Mouse (Mus musculus) adrenal gland (tissue): ENCODE measurements at regions not wholly inside any gene's neighbourhood (a gene's known extent, or its start where the extent isn't known, plus 50 kb on each side); places are given as distances from the start of the nearest gene placed in this dataset.
"Not testable (repeated sequence)": the region's sequence is repeated elsewhere in the genome, so short reads cannot be mapped to it uniquely, and the experiment has no call there.

Experiments used
- intact Hi-C: fragments of 180-260 bp; cut with DNase I; formaldehyde crosslinking; loops from one replicate; pipeline ENCODE4 v1.15.1; 2025

DNA sequence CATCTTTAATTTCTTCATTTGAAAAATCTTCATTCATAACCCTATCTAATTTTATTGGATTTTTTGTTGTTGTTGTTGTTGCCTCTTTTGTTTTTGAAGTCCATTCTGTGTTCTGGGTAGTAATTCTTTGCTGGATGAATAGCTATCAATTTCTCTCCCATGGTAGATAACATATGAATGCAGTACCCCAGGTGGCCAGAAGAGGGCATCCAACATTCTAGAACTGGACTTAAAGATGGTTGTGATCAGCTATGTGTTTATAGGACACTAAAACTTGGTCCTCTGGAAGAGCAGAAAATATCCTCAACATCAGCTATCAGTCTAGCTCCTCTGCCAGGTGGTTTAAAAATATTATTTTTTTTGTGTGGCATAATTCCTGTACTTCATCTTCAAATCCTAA is 73.0 kb downstream of the Prl2c3 start:
- intact Hi-C loops: not testable (repeated sequence)

DNA sequence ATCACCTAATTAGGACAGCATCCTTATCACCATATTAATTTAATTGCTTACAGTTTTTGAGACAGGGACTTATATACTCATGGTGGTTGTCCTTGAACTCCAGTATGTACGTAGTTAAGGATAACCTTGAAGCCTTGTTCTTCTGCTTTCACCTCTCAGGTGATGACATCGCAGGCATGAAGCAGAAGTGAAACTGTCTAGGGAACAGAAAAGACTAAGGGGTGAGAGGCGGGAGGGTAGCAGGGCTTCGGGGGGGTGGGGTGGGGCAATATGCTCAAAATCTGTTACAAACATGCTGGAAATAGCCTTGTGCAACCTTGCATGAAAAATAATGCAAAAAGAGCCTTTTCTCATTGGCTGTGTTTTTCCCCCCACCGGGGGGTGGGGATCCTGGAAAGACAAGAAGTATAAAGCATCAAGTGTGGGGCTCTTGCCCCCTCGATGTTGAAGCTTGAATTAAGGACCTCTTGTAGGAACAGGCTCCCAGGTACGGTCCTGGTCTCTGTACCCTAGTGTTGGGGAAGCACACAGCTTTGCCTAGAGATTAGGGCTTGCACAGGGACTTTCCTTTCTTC is 81.8 kb downstream of the Prl2c3 start:
- intact Hi-C loops: not testable (repeated sequence)

DNA sequence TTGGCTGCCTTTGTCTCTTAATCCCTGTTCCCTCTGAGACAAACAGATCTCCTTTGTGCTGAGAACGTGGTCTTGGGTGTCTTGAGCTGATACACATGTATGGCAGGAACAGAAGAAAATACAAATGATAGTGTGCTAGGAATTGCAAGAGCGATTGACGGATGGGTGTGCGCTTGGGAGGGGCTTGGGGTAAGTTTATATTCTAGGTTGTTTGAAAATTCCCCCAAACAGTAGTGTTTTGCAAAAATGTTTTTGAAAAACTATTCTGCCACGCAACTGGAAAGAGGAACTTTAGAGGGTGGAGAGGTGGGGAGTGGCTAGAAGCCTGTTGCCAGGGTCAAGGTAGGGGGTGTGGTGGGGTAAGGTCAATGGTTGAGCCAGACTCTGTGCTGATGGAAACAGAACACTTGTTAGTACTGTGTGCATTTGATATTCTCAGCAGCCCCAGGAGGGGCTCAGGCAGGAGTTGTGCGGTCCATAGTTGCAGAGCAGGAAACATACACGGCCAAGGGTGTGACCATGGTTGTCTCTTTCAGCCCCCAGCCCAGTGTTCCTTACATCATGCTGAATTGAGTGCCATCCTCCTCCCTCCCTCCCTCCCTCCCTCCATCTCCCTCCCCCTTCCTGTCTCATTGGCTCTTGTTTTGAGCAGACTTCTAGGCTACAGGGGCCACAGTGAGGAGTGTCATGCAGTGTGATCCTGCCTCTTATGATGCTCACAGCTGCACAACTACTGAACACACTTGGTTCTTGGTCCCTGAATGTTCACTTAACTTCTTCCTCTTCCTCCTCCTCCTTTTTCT is 88.2 kb downstream of the Prl2c3 start:
- intact Hi-C loops: no loop called here

DNA sequence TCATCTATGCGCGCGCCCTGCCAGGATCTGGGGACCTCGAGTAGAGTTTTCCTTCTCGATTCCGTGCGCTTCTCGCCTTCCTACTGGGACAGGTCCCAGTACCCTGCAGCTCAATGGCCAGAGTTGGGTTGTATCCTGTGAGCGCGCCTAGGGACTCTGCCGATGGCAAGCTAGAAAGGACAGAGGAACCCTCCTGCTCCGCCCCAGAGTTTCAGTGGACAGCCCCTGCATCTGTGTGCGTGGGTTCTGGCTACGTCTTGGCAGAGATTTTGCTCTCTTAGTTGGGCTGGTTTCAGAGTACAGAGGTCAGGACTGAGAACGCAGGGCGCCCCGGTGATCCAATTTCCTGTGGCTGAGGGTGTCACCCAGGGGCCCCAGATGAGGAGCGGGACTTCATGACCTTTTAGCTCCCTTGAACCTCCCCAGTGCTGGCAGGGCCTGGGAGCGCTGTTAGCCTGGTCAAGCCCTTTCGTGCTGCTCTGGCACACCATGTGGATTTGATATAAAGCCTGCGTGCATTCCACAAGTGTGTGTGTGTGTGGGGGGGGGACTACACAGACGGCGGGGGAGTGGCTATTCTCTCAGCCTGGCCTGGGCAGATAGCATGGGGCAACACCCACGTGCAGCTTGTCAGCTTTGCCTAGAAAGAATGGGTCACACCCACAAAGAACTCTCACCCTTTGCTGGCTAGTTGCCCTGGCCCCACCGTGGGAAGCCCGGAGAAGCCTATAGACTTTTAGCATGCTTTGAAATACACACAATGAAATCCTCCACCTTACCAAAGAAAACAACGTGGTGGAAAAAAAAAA is 96.9 kb downstream of the Prl2c3 start:
- intact Hi-C loops: not testable (repeated sequence)

DNA sequence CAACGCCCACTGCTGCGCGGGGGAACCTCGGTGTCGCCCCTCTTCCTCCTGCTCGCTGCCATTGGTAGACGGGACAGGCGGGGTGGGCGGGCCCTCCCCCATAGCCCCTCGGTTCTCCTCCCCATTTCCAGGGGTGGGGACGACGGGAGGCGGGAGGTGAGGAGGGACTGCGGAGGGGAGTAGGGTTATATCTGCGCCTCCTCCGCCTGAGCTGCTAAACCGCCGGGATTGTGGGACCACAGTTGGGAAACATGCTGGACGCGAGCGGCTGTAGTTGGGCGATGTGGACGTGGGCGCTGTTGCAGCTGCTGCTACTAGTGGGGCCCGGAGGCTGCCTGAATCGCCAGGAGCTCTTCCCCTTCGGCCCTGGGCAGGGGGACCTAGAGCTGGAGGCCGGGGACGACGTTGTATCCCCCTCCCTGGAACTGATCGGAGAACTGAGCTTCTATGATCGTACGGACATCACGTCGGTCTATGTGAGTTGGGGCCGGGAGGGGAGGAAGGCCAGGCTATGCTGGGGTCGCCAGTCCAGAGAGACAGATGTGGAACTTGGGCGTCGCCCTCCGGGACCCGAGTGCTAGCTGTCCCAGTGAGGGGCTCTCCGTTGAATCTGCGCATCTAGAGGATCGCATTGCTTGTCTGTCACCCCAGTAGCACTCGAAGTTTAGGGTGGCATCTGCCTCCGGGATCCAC is 97.6 kb downstream of the Prl2c3 start:
- intact Hi-C loops: not testable (repeated sequence)

DNA sequence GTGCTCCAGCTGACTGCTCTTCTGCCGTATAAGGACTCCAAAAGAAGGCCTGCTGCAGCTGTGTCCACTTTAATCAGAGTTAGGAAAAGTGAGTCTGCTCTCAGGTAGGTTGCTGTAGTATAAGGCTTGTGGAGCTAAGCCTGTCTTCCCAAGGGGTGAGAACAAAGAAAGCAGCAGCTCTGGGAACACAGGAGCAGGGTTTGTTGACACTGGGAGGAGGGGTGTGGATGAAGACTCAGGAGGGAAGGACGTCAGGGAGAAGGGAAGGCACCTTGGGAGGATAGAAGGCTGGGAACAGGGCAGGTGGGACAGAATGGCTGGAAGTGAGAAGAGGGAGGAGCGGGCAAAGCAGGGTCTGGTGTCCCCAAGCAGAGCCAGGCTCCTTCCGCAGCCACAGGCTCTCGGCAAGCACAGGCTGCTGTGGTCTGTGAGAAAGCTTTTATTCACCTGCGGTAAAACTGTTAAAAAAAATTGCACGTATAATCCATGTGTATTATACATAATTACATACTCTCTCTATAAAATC is 106.2 kb downstream of the Prl2c3 start:
- intact Hi-C loops: not testable (repeated sequence)

DNA sequence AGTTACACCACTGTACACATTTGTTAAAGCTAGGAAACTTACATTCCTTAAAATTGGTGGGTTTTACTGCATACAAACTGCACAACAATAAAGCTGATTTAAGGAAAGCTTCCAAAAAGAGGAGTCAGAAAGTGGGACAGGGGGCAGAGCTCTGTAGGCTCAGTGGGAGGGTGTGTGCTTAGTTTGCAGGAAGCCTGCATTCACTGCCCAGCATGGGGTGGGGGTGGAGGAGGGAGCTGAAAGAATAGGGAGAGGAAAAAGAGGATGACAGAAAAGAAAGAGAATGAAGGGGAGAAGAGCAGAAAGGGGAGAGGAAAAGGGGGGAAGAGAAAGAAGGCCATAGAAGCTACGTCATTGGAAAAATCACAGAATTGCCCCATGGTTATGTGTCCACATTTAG is 111.1 kb downstream of the Prl2c3 start:
- intact Hi-C loops: not testable (repeated sequence)

DNA sequence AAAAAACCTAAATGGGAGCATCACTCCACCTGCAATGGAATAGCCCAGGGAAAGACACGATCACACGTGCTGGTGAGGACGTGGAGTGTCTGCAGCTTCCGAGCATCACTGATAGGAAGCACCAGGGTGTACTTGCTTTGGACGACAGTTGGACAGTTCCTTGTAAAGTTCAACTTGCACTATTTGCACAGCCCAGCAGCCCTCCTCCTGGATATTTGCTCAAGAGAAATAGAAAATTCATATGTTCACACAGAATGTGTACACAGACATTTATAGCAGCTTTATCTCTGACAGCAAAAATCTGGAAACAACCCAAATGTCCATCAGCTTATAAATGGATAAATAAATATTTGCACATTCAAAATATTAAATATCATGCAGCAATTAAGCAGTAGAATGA is 111.7 kb downstream of the Prl2c3 start:
- intact Hi-C loops: not testable (repeated sequence)

DNA sequence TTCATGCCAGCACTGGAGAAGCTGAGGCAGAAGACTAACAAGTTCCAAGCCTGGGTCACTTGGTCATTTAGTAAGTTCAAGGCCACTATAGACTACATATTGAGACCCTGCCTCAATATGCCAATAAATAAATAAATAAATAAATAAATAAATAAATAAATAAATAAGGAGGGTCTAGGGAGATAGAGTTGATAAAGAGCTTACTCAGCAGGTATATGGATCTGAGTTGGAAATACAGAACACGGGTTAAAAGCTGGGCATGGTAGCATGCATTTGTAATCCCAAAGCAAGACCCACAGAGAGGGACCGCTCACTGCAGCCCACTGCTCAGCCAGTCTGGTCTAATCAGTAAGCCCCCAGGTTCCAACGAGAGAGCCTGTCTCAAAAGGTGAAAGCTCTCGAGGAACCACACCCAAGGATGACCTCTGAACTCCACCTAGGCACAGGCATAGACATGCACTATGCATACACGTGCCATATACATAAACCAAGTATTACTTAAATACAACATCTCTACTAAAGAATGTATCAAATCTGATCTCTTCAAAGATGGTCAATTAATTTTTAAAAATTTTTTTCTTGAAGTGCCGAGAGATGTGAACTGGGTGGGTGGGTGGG is 115.4 kb downstream of the Ero1lb start:
- intact Hi-C loops: loop anchor here (5.0 kb wide), 1 partner anchor 209 kb away; no protein-coding TSS in a partner anchor

DNA sequence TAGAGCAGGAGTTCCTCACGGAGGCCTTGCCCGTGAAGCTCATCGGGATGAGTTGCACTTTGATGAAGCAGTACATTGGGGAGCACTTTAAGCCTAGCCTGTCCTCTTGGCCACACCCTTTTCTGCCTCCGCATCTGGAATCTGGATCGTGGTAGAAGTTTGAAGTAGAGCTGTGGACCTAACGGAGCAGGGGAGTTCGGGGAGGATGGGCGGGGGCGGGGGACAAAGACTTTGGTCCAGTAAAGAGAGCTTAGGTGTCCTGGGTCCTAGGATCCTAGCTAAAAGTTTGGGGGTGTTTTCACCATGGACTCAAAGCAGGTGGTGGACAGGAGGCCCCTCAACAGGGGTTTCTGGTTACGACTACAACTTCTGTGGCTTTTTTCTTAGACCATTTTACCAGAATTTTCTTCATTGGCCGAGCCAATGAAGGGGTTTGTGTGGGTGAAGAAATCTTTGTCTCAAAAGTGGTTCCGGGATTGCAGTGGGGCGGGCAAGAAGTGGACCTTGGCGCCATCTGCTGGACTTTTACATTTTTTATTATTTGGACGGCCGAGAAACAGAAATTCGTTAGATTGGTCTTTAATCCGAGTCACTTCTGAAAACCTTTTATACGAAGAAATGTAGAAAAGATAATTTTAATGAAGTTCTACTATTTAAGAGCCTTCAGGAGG is 114.7 kb downstream of the Ero1lb start:
- intact Hi-C loops: loop anchor here (5.0 kb wide), 1 partner anchor 208 kb away; no protein-coding TSS in a partner anchor

DNA sequence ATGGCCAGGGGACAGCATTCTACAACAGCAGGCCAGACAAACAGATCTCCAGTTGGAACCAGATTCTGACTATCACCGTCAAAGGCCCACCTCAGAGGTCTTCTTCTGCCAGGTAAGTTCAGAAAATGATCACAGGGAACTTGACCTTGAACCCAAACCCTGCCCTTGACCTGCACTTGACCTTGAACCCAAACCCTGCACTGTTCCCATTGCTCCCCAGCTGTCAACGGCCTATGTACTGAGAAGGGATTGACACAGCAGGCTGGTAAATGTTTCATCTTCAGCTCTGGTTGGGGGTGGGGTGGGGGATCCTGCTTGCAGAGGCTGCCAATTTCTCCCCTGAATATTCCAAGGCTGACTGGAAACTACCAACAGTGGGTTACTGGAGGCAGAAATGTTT is 111.7 kb downstream of the Ero1lb start:
- intact Hi-C loops: no loop called here

DNA sequence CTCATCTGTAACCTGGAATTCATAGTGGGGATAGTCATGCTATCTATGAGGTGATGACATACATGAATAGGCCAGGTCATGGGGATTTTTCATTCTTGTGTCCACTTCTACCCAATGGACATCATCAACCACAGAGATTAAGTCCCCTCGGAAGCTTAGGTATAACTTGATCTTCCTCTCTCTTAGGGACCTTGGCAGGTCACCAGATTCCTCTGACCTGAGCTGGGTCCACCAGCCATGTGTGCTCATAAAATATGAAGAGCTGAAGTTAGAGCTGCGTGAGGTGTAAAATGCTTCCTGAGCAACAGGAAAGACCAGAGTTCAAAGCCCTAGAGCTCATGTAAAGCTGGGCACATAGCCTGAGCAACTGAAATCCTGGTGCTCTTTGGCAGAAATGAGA is 105.3 kb downstream of the Ero1lb start:
- intact Hi-C loops: not testable (repeated sequence)

DNA sequence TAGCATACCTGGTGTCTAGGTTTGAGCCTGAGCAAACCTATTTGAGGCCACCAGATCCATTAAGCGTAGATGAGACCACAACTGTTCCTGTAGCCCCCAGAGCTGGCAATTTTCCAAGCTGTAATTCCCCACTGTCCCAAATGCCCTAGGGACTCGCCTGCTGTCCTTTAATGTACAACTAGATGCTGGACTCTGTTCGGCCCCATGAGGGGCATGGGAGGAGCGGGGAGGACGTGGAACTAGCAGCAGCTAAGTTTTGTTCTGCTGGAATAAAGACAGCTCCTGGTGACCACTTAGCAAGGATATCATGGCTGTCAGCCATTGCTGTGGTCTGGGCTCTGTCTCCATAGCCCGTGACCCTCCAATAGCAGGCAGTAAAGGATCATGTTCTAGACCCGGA is 103.1 kb downstream of the Ero1lb start:
- intact Hi-C loops: not testable (repeated sequence)

DNA sequence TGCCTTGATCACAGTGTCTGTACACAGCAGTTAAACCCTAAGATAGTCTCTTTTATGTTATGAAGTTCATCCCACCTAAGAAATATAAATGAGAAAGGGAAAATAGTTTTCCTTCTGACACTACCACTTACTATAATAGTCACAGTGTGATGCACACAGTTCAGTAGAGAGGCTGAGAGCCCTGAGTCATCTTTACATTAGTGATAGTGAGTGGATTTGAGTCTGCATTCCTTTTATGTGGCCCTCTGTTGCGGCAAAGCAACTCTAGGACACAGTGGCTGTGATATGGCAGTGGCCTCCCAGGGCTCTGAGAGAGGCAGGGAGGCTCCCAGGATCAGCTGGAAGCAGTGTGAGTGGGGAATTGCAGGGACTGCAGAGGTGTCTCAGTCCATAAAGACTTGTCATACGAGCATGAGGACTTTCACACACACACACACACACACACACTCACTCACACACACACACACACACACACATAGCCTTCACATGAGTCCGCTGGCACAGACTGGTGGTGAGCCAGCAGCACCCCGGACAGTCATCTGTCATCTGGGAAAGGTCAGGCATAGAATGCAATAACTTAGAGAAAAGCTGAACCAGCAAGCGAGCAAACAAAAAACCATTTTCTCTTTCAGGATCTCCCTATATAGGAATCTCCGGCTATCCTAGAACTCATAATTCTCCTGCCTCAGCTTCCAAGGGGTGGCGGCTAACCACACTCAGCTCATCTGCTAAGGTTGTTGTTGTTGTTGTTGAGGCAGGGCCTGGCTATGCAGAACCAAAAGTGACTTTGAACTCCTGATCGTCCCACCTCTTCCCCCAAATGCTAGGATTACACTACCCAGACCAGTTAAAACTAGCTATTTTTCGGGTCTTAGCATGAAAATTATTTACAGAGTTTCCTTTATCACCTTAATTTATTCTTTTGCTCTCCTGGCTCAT is 102.3 kb downstream of the Ero1lb start:
- intact Hi-C loops: not testable (repeated sequence)

DNA sequence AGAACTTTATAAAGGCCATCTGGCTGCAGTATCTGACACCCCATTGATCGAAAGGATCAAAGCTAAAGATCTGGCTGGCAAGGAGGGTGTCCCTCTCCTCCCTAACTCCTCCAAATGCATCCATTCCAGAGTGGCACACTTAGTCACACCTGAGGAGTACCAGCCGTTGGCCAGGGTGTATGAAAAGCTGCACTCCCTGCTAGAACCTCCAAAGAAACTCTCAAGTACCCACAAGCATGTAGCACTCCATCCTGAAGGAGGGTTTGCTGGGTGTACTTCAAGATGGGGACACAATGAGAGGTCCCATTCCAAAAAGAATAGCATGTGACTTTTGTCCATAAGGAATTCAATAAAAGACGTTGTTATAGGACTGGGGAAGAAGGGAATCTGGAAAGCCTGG is 100.4 kb downstream of the Ero1lb start:
- intact Hi-C loops: not testable (repeated sequence)
